Mouse (Mus musculus): ENCODE results near the gene Eml3. TPM values are rescaled to one million over a fixed set of nuclear protein-coding genes. Genes with fewer than 3 reads are reported as not detected.

Eml3 gene
- total RNA-seq, 1 experiment from 2014 or later: 25.4 TPM

GRCm38 (mm10) chr19:8941515-8942217, 12.3 kb downstream of the Eml3 start, which contains the start of gene Mta2:
Mta2 (plus strand) TSS chr19:8941875.
- ATAC-seq (replicated peaks in 1 of 2; ENCODE audit: insufficient read depth in 1 of 2, low FRiP score in 2 of 2, low TSS enrichment in 1 of 2, low read depth in 1 of 2, poor library complexity in 2 of 2, severe bottlenecking in 2 of 2): peak; percentile 84 to 87

- ATAC-seq (replicated peaks in 1 of 2; ENCODE audit: insufficient read depth in 1 of 2, low FRiP score in 2 of 2, low TSS enrichment in 1 of 2, low read depth in 1 of 2, poor library complexity in 2 of 2, severe bottlenecking in 2 of 2): peak in 1 of 2 experiments; percentile 41; a peak in 2 of 4 replicates
These were observed 13.1 kb downstream of the Eml3 start for GRCm38 (mm10) chr19:8942276-8942964.

GRCm38 (mm10) chr19:8943047-8943446, 13.7 kb downstream of the Eml3 start:
- ATAC-seq (replicated peaks in 1 of 2; ENCODE audit: insufficient read depth in 1 of 2, low FRiP score in 2 of 2, low TSS enrichment in 1 of 2, low read depth in 1 of 2, poor library complexity in 2 of 2, severe bottlenecking in 2 of 2): no peak

GRCm38 (mm10) chr19:8944062-8944461, 14.7 kb downstream of the Eml3 start:
- ATAC-seq (replicated peaks in 1 of 2; ENCODE audit: insufficient read depth in 1 of 2, low FRiP score in 2 of 2, low TSS enrichment in 1 of 2, low read depth in 1 of 2, poor library complexity in 2 of 2, severe bottlenecking in 2 of 2): no peak

- no peak for ATAC-seq (replicated peaks in 1 of 2; ENCODE audit: insufficient read depth in 1 of 2, low FRiP score in 2 of 2, low TSS enrichment in 1 of 2, low read depth in 1 of 2, poor library complexity in 2 of 2, severe bottlenecking in 2 of 2)
These were observed 15.4 kb downstream of the Eml3 start for GRCm38 (mm10) chr19:8944750-8945149.

- no peak for ATAC-seq (replicated peaks in 1 of 2; ENCODE audit: insufficient read depth in 1 of 2, low FRiP score in 2 of 2, low TSS enrichment in 1 of 2, low read depth in 1 of 2, poor library complexity in 2 of 2, severe bottlenecking in 2 of 2)
These were observed 15.9 kb downstream of the Eml3 start for GRCm38 (mm10) chr19:8945251-8945650.

GRCm38 (mm10) chr19:8946929-8947328, 17.6 kb downstream of the Eml3 start:
- ATAC-seq (replicated peaks in 1 of 2; ENCODE audit: insufficient read depth in 1 of 2, low FRiP score in 2 of 2, low TSS enrichment in 1 of 2, low read depth in 1 of 2, poor library complexity in 2 of 2, severe bottlenecking in 2 of 2): no peak

GRCm38 (mm10) chr19:8950190-8950589, 20.8 kb downstream of the Eml3 start:
- ATAC-seq (replicated peaks in 1 of 2; ENCODE audit: insufficient read depth in 1 of 2, low FRiP score in 2 of 2, low TSS enrichment in 1 of 2, low read depth in 1 of 2, poor library complexity in 2 of 2, severe bottlenecking in 2 of 2): no peak

- ATAC-seq (replicated peaks in 1 of 2; ENCODE audit: insufficient read depth in 1 of 2, low FRiP score in 2 of 2, low TSS enrichment in 1 of 2, low read depth in 1 of 2, poor library complexity in 2 of 2, severe bottlenecking in 2 of 2): no peak
These were observed 22.9 kb downstream of the Eml3 start for GRCm38 (mm10) chr19:8952241-8952640.

- ATAC-seq (replicated peaks in 1 of 2; ENCODE audit: insufficient read depth in 1 of 2, low FRiP score in 2 of 2, low TSS enrichment in 1 of 2, low read depth in 1 of 2, poor library complexity in 2 of 2, severe bottlenecking in 2 of 2): peak; percentile 94 to 96
These were observed 24.0 kb downstream of the Eml3 start, which contains the start of gene Tut1 for GRCm38 (mm10) chr19:8953135-8954039. Tut1 (plus strand) TSS chr19:8953847.

- no peak for ATAC-seq (replicated peaks in 1 of 2; ENCODE audit: insufficient read depth in 1 of 2, low FRiP score in 2 of 2, low TSS enrichment in 1 of 2, low read depth in 1 of 2, poor library complexity in 2 of 2, severe bottlenecking in 2 of 2)
These were observed 24.8 kb downstream of the Eml3 start for GRCm38 (mm10) chr19:8954171-8954570.

GRCm38 (mm10) chr19:8962256-8962655, 32.9 kb downstream of the Eml3 start:
- ATAC-seq (replicated peaks in 1 of 2; ENCODE audit: insufficient read depth in 1 of 2, low FRiP score in 2 of 2, low TSS enrichment in 1 of 2, low read depth in 1 of 2, poor library complexity in 2 of 2, severe bottlenecking in 2 of 2): no peak

- no peak for ATAC-seq (replicated peaks in 1 of 2; ENCODE audit: insufficient read depth in 1 of 2, low FRiP score in 2 of 2, low TSS enrichment in 1 of 2, low read depth in 1 of 2, poor library complexity in 2 of 2, severe bottlenecking in 2 of 2)
These were observed 35.7 kb downstream of the Eml3 start for GRCm38 (mm10) chr19:8965075-8965474.

GRCm38 (mm10) chr19:8965771-8966170, 36.4 kb downstream of the Eml3 start:
- ATAC-seq (replicated peaks in 1 of 2; ENCODE audit: insufficient read depth in 1 of 2, low FRiP score in 2 of 2, low TSS enrichment in 1 of 2, low read depth in 1 of 2, poor library complexity in 2 of 2, severe bottlenecking in 2 of 2): no peak

GRCm38 (mm10) chr19:8966198-8966589, 36.8 kb downstream of the Eml3 start:
- ATAC-seq (replicated peaks in 1 of 2; ENCODE audit: insufficient read depth in 1 of 2, low FRiP score in 2 of 2, low TSS enrichment in 1 of 2, low read depth in 1 of 2, poor library complexity in 2 of 2, severe bottlenecking in 2 of 2): no peak

- ATAC-seq (replicated peaks in 1 of 2; ENCODE audit: insufficient read depth in 1 of 2, low FRiP score in 2 of 2, low TSS enrichment in 1 of 2, low read depth in 1 of 2, poor library complexity in 2 of 2, severe bottlenecking in 2 of 2): peak; percentile 97 to 99
These were observed 37.4 kb downstream of the Eml3 start, which contains the start of gene Eef1g for GRCm38 (mm10) chr19:8966590-8967372. Eef1g (plus strand) TSS chr19:8967041.

- ATAC-seq (replicated peaks in 1 of 2; ENCODE audit: insufficient read depth in 1 of 2, low FRiP score in 2 of 2, low TSS enrichment in 1 of 2, low read depth in 1 of 2, poor library complexity in 2 of 2, severe bottlenecking in 2 of 2): no peak
These were observed 38.0 kb downstream of the Eml3 start for GRCm38 (mm10) chr19:8967373-8967743.

Data from hematopoietic stem cell, adult 5-6 weeks (primary cell).